Mouse (Mus musculus) lung, adult 2 months (tissue): ENCODE measurements at regions not wholly inside any gene's neighbourhood (a gene's known extent, or its start where the extent isn't known, plus 50 kb on each side); places are given as distances from the start of the nearest gene placed in this dataset.

Source experiments
- DNase-seq: peaks from one replicate; pipeline ENCODE4 v3.0.0; 2022
- H3K4me1 ChIP-seq: fragments of 200-500 bp; 2 replicates; pipeline ENCODE4 v1.6.1; 2011; ENCODE audit warnings: low read length; ENCODE audit not compliant: control insufficient read depth, insufficient read depth
- H3K4me3 ChIP-seq: fragments of 200-500 bp; replicated peaks from 2 replicates; pipeline ENCODE3; 2011; ENCODE audit warnings: low read depth, mild to moderate bottlenecking, control low read depth, low read length; ENCODE audit errors: extremely low read depth
- CTCF ChIP-seq: fragments of 200-500 bp; IDR thresholded peaks from 2 replicates; pipeline ENCODE4 v1.5.1; 2011; ENCODE audit warnings: mild to moderate bottlenecking, low read length, control low read depth; ENCODE audit not compliant: insufficient read depth
- POLR2A ChIP-seq: fragments of 200-500 bp; IDR thresholded peaks from 2 replicates; pipeline ENCODE4 v1.6.1; 2011; ENCODE audit warnings: low read depth, mild to moderate bottlenecking, control low read depth, low read length, borderline replicate concordance; ENCODE audit errors: extremely low read depth
- WGBS: fragments of 180-500 bp; shearing (Covaris S2); methylation state at CpG from one replicate; pipeline ENCODE4 v1.1.7; 2018; 5-methylcytosine and 5-hydroxymethylcytosine counted together

- WGBS, result 58% methylated on average over 5 of the region's 5 CpGs
- H3K4me1 ChIP-seq, result no peaks in the 10 kb centered on the region
- no peak for DNase-seq
- TF ChIP-seq CTCF (no peak), POLR2A (no peak)
- no peak overlapping the region for H3K4me3 ChIP-seq
These were observed 252.0 kb upstream of the Tbx3 start for GRCm38 (mm10) chr5:119418486-119418885.

- no peaks in the 10 kb centered on the region for H3K4me1 ChIP-seq
- 74% methylated on average over 12 of the region's 12 CpGs for WGBS
- H3K4me3 ChIP-seq, result no peak overlapping the region
- TF ChIP-seq POLR2A, result no peak
- no peak for TF ChIP-seq CTCF
- no peak for DNase-seq
These were observed 242.9 kb upstream of the Tbx3 start for GRCm38 (mm10) chr5:119427511-119428019.

GRCm38 (mm10) chr5:119431271-119431756, 239.2 kb upstream of the Tbx3 start:
- TF ChIP-seq POLR2A, result no peak
- no peak for TF ChIP-seq CTCF
- no peaks in the 10 kb centered on the region for H3K4me1 ChIP-seq
- 64% methylated on average over 9 of the region's 9 CpGs for WGBS
- no peak overlapping the region for H3K4me3 ChIP-seq
- DNase-seq, result no peak

- Histone ChIP-seq H3K4me3 (no peak overlapping the region), H3K4me1 (no peaks in the 10 kb centered on the region)
- TF ChIP-seq POLR2A (no peak), CTCF (no peak)
- 75% methylated on average over 7 of the region's 7 CpGs for WGBS
- no peak for DNase-seq
These were observed 235.9 kb upstream of the Tbx3 start for GRCm38 (mm10) chr5:119434572-119434971.

- no peak for DNase-seq
- 61% methylated on average over 4 of the region's 4 CpGs for WGBS
- Histone ChIP-seq H3K4me1 (no peaks in the 10 kb centered on the region; the same call in 1 of the 2 replicates), H3K4me3 (no peak overlapping the region)
- no peak for TF ChIP-seq CTCF
These were observed 222.0 kb upstream of the Tbx3 start for GRCm38 (mm10) chr5:119448494-119448893.

GRCm38 (mm10) chr5:119449166-119449565, 221.3 kb upstream of the Tbx3 start:
- WGBS, result 37% methylated on average over 7 of the region's 7 CpGs
- peak; percentile 26 for DNase-seq
- H3K4me1 ChIP-seq, result no peaks in the 10 kb centered on the region; the same call in 1 of the 2 replicates
- H3K4me3 ChIP-seq, result no peak overlapping the region
- no peak for TF ChIP-seq POLR2A
- no peak for TF ChIP-seq CTCF

- Histone ChIP-seq H3K4me3 (no peak overlapping the region), H3K4me1 (peaks cover 3% of the 10 kb centered on the region; the same call in 1 of the 2 replicates)
- 79% methylated on average over 3 of the region's 3 CpGs for WGBS
- no peak for TF ChIP-seq CTCF
- TF ChIP-seq POLR2A, result no peak
- DNase-seq, result no peak
These were observed 210.7 kb upstream of the Tbx3 start for GRCm38 (mm10) chr5:119459751-119460150.

- H3K4me1 ChIP-seq, result peaks cover 5% of the 10 kb centered on the region; the same call in 1 of the 2 replicates
- no peak for DNase-seq
- H3K4me3 ChIP-seq, result no peak overlapping the region
- no peak for TF ChIP-seq CTCF
- no peak for TF ChIP-seq POLR2A
- whole genome bisulfite sequencing, result 50% methylated on average over 14 of the region's 14 CpGs
These were observed 207.6 kb upstream of the Tbx3 start for GRCm38 (mm10) chr5:119462659-119463530.

GRCm38 (mm10) chr5:119464553-119464952, 205.9 kb upstream of the Tbx3 start:
- no peak for DNase-seq
- 40% methylated on average over 4 of the region's 4 CpGs for WGBS
- H3K4me3 ChIP-seq, result no peak overlapping the region
- no peak for TF ChIP-seq POLR2A
- peaks cover 5% of the 10 kb centered on the region; the same call in 1 of the 2 replicates for H3K4me1 ChIP-seq
